In genomic region chr10:24621572-24621971, GRCm38 (mm10) we compare ENCODE assay signal across 9 mouse cellular contexts. TPM values are rescaled to one million over a fixed set of nuclear protein-coding genes. Genes with fewer than 3 reads are reported as not detected.
DNase-seq lines count a peak whose midpoint lies in the region; ATAC-seq lines count a peak whose summit lies in the region.
"Had no signal": no experiment of that assay in that cellular context is flagged by ENCODE, and none has a peak within 500 bp of the region (broad histone marks: within the 10 kb centered on the region; RNA-seq: fewer than 3 reads in every experiment).

No protein-coding gene starts in this region.

- H3K36me3 ChIP-seq in hindbrain, embryonic 11.5 days (ENCODE audit: control insufficient read depth, insufficient read depth, low read length) = no peaks in the 10 kb centered on the region
- H3K36me3 ChIP-seq in hindbrain, embryonic 12.5 days = no peaks in the 10 kb centered on the region

- no peak overlapping the region for H3K27ac ChIP-seq in hindbrain, embryonic 11.5 days (ENCODE audit: low read depth, low read length)
- no peak overlapping the region for H3K27ac ChIP-seq in hindbrain, embryonic 12.5 days

- H3K27me3 ChIP-seq in hindbrain, embryonic 11.5 days (ENCODE audit: control insufficient read depth, insufficient read depth, low read length) = no peaks in the 10 kb centered on the region
- no peaks in the 10 kb centered on the region for H3K27me3 ChIP-seq in hindbrain, embryonic 12.5 days

- no peak for ATAC-seq in hindbrain, embryonic 11.5 days (ENCODE audit: low FRiP score)
- ATAC-seq in hindbrain, embryonic 12.5 days (ENCODE audit: low FRiP score) = no peak
- peak; percentile 70 for ATAC-seq in megakaryocyte progenitor cell, adult 5-6 weeks (replicated peaks; ENCODE audit: poor library complexity)

- WGBS in hindbrain, embryonic 11.5 days = 47% methylated on average over 9 of the region's 9 CpGs
- 38% methylated on average over 9 of the region's 9 CpGs for WGBS in hindbrain, embryonic 12.5 days

- peak; percentile 76 for DNase-seq in hindbrain, embryonic 11.5 days (ENCODE audit: low spot score)
- peak; percentile 75 for DNase-seq in B cell, adult 2 months
- peak; percentile 76 for DNase-seq in NIH3T3 (ENCODE audit: low read depth)
- DNase-seq in embryo, embryonic 9.5 days (ENCODE audit: extremely low spot score) = peak; percentile 57
- DNase-seq in kidney, postnatal 14 days = peak; percentile 68
- DNase-seq in thymus, postnatal 10 days (ENCODE audit: low spot score in 2 of 2) = peak; percentile 22 to 65

- H3K9me3 ChIP-seq in hindbrain, embryonic 11.5 days (ENCODE audit: control insufficient read depth, low read length) = no peaks in the 10 kb centered on the region
- no peaks in the 10 kb centered on the region for H3K9me3 ChIP-seq in hindbrain, embryonic 12.5 days (replicated peaks)

- H3K4me3 ChIP-seq in hindbrain, embryonic 11.5 days (ENCODE audit: low read depth, low read length) = no peak overlapping the region
- no peak overlapping the region for H3K4me3 ChIP-seq in hindbrain, embryonic 12.5 days
- H3K4me3 ChIP-seq: erythroblast, embryonic 14.5 days had no signal

- H3K9ac ChIP-seq in hindbrain, embryonic 11.5 days (ENCODE audit: low read depth, low read length) = no peak overlapping the region
- no peak overlapping the region for H3K9ac ChIP-seq in hindbrain, embryonic 12.5 days

- H3K4me1 ChIP-seq in hindbrain, embryonic 11.5 days (replicated peaks; ENCODE audit: control insufficient read depth, insufficient read depth, low read length) = no peaks in the 10 kb centered on the region
- H3K4me1 ChIP-seq in hindbrain, embryonic 12.5 days = no peaks in the 10 kb centered on the region

- no peak overlapping the region for H3K4me2 ChIP-seq in hindbrain, embryonic 11.5 days (replicated peaks; ENCODE audit: low read depth, low read length)
- H3K4me2 ChIP-seq in hindbrain, embryonic 12.5 days (replicated peaks) = no peak overlapping the region

RNA-seq across cellular contexts. Expression of gene Ccn2, which starts 26.3 kb away (rescaled TPM):
- 4.3 and 6.6 TPM in 2 replicates for polyA plus RNA-seq in hindbrain, embryonic 11.5 days (2014; fragmentation: Nextera tagmentation; extraction: Ambion mirVana)
- 6.8 and 10.0 TPM in 2 replicates for polyA plus RNA-seq in hindbrain, embryonic 12.5 days (2016; fragmentation: Nextera tagmentation; extraction: Ambion mirVana)
- not detected in 2 replicates for total RNA-seq in megakaryocyte progenitor cell, adult 5-6 weeks (2015)
- not detected in 2 replicates for total RNA-seq in megakaryocyte progenitor cell, adult 5-6 weeks (2017)
- polyA plus RNA-seq: erythroblast, embryonic 14.5 days had no signal
